Mouse (Mus musculus) limb, embryonic 10.5 days (tissue): ENCODE measurements around the gene Vmn1r68. TPM values are rescaled to one million over a fixed set of nuclear protein-coding genes. Genes with fewer than 3 reads are reported as not detected.
A peak's percentile ranks its signal among the peaks of the same experiment; 100 is the strongest.

ENCODE experiments used
- DNase-seq: peaks from one replicate; pipeline ENCODE4 v3.0.0-alpha.2; 2017; ENCODE audit warnings: low spot score
- H3K27ac ChIP-seq: fragments of 300-500 bp; sonication (generic); 2 replicates; pipeline ENCODE4 v1.5.1; 2016; ENCODE audit warnings: mild to moderate bottlenecking
- H3K27me3 ChIP-seq: fragments of 300-500 bp; sonication (generic); 2 replicates; pipeline ENCODE4 v1.6.1; 2016; ENCODE audit warnings: low read depth, mild to moderate bottlenecking; ENCODE audit not compliant: poor library complexity, severe bottlenecking
- H3K36me3 ChIP-seq: fragments of 300-500 bp; sonication (generic); 2 replicates; pipeline ENCODE4 v1.6.1; 2016; ENCODE audit warnings: mild to moderate bottlenecking, moderate library complexity
- H3K4me1 ChIP-seq: fragments of 300-500 bp; sonication (generic); 2 replicates; pipeline ENCODE4 v1.6.1; 2016
- H3K4me3 ChIP-seq: fragments of 300-500 bp; sonication (generic); 2 replicates; pipeline ENCODE4 v1.5.1; 2016; ENCODE audit warnings: mild to moderate bottlenecking, moderate library complexity
- H3K9me3 ChIP-seq: fragments of 300-500 bp; sonication (generic); replicated peaks from 2 replicates; pipeline ENCODE4 v1.6.1; 2016; ENCODE audit warnings: mild to moderate bottlenecking
- WGBS: fragments of 180-500 bp; shearing (Covaris S2); methylation state at CpG from one replicate; pipeline ENCODE4 v1.1.7; 2016; 5-methylcytosine and 5-hydroxymethylcytosine counted together
- polyA plus RNA-seq: library from polyadenylated mRNA; unstranded; fragments of >200 nt; fragmentation: Nextera tagmentation; extraction: Ambion mirVana; gene quantifications from 2 replicates; pipeline ENCODE4 v1.2.1, GENCODE M21; 2016

The Vmn1r68 gene
- polyA plus RNA-seq: not detected in 2 replicates

GRCm38 (mm10) chr7:10558385-10558784 is at the start of gene Vmn1r68:
Gene Vmn1r68, minus strand, starts transcription at chr7:10558485.
- H3K9me3 ChIP-seq: no peaks in the 10 kb centered on the region
- H3K4me3 ChIP-seq: no peak within 1 kb of the TSS
- H3K27ac ChIP-seq: no peak within 1 kb of the TSS
- H3K36me3 ChIP-seq: no peaks in the 10 kb centered on the region
- no peaks in the 10 kb centered on the region for H3K4me1 ChIP-seq
- whole genome bisulfite sequencing: 85% methylated on average over 2 of the region's 2 CpGs
- H3K27me3 ChIP-seq: no peaks in the 10 kb centered on the region
- no peak for DNase-seq

GRCm38 (mm10) chr7:10495578-10495977 is 62.7 kb downstream of the Vmn1r68 start:
- Histone ChIP-seq H3K27ac (peak overlapping the region; percentile 89), H3K4me3 (peak overlapping the region; percentile 70), H3K4me1 (peaks cover 8% of the 10 kb centered on the region; the same call in 1 of the 2 replicates), H3K27me3 (no peaks in the 10 kb centered on the region), H3K9me3 (no peaks in the 10 kb centered on the region), H3K36me3 (peaks cover 34% of the 10 kb centered on the region)
- 38% methylated on average over 6 of the region's 6 CpGs for WGBS
- DNase-seq: no peak

- WGBS: 3% methylated on average over 33 of the region's 33 CpGs
- peaks cover 40% of the 10 kb centered on the region for H3K36me3 ChIP-seq
- DNase-seq: peak; percentile 83
- peak within 1 kb of the TSS; percentile 70 for H3K4me3 ChIP-seq
- H3K9me3 ChIP-seq: no peaks in the 10 kb centered on the region
- H3K27me3 ChIP-seq: no peaks in the 10 kb centered on the region
- peaks cover 8% of the 10 kb centered on the region; the same call in 1 of the 2 replicates for H3K4me1 ChIP-seq
- peak within 1 kb of the TSS; percentile 89 for H3K27ac ChIP-seq
These were observed 63.3 kb downstream of the Vmn1r68 start, which contains the start of gene Zik1 for GRCm38 (mm10) chr7:10494786-10495521. Gene Zik1, minus strand, starts transcription at chr7:10495394.

- H3K27ac ChIP-seq: no peak overlapping the region
- H3K4me1 ChIP-seq: no peaks in the 10 kb centered on the region
- 64% methylated on average over 18 of the region's 18 CpGs for whole genome bisulfite sequencing
- DNase-seq: peak; percentile 31
- peak overlapping the region; percentile 31 for H3K4me3 ChIP-seq
- H3K27me3 ChIP-seq: no peaks in the 10 kb centered on the region
- no peaks in the 10 kb centered on the region for H3K36me3 ChIP-seq
- no peaks in the 10 kb centered on the region for H3K9me3 ChIP-seq
These were observed 77.6 kb downstream of the Vmn1r68 start for GRCm38 (mm10) chr7:10480588-10481233.

GRCm38 (mm10) chr7:10479813-10480212 is 78.5 kb downstream of the Vmn1r68 start:
- H3K9me3 ChIP-seq: no peaks in the 10 kb centered on the region
- no peaks in the 10 kb centered on the region for H3K4me1 ChIP-seq
- no peaks in the 10 kb centered on the region for H3K27me3 ChIP-seq
- H3K4me3 ChIP-seq: no peak overlapping the region
- DNase-seq: no peak
- no peaks in the 10 kb centered on the region for H3K36me3 ChIP-seq
- no peak overlapping the region for H3K27ac ChIP-seq

- H3K36me3 ChIP-seq: no peaks in the 10 kb centered on the region
- H3K4me3 ChIP-seq: no peak overlapping the region
- no peak for DNase-seq
These were observed 100.1 kb downstream of the Vmn1r68 start for GRCm38 (mm10) chr7:10458166-10458565.

More at GRCm38 (mm10) chr7:10458166-10458565, 100.1 kb downstream of the Vmn1r68 start:
- Histone ChIP-seq H3K4me1 (no peaks in the 10 kb centered on the region), H3K9me3 (0 out of 2 replicates have a peak, but pooled peaks cover 2% of the 10 kb centered on the region), H3K27ac (no peak overlapping the region), H3K27me3 (no peaks in the 10 kb centered on the region)
- 75% methylated on average over 3 of the region's 3 CpGs for WGBS

Other genes starting within 250 kb of the Vmn1r68 start
- gene Vmn1r67, start 115.2 kb downstream of the Vmn1r68 start, polyA plus RNA-seq: not detected in 2 replicates
- gene Zik1, start 63.1 kb downstream of the Vmn1r68 start, polyA plus RNA-seq: 33.3 and 36.4 TPM in 2 replicates
- not detected in 2 replicates for gene Vmn1r69, start 55.2 kb upstream of the Vmn1r68 start, polyA plus RNA-seq
- gene Vmn1r70, start 73.0 kb upstream of the Vmn1r68 start, polyA plus RNA-seq: not detected in 2 replicates
- gene Nlrp4b, start 129.3 kb upstream of the Vmn1r68 start, polyA plus RNA-seq: not detected in 2 replicates
- not detected in 2 replicates for gene Vmn1r71, start 195.9 kb upstream of the Vmn1r68 start, polyA plus RNA-seq